Comparison of ENCODE assay signal across 9 mouse cellular contexts in the genomic region with DNA sequence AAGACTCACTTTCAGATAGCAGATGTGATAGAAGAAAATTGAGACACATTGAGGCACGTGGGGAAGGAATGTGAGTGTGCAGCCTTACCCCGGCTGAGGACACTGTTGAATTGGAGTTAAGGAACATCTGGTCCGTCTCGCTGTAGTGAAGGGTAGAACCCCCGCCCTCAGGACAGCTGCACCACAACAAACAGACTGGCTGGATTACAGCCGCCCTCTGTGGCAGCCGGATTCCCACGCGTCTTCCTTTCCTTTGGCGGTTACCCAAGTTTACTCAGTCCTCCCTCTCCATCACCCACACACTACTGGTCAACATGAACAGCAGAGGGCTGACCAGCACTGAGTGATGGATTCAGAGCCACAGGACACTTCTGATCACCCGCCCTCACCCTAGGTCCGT.
DNase-seq lines count a peak whose midpoint lies in the region; TF ChIP-seq lines count a peak whose summit lies in the region.
"Had no signal": no experiment of that assay in that cellular context is flagged by ENCODE, and none has a peak within 500 bp of the region (broad histone marks: within the 10 kb centered on the region; RNA-seq: fewer than 3 reads in every experiment).

No protein-coding gene starts in this region.

- TF ChIP-seq CTCF in C2C12 (IDR thresholded peaks at IDR 0.05; ENCODE audit: control insufficient read depth, insufficient read depth, insufficient read length) = no peak

- H3ac ChIP-seq in C2C12 (ENCODE audit: control insufficient read depth, insufficient read length, low read depth) = no peak overlapping the region

- H3K36me3 ChIP-seq in C2C12 (ENCODE audit: control insufficient read depth, insufficient read depth) = no peaks in the 10 kb centered on the region
- H3K36me3 ChIP-seq: midbrain, embryonic 12.5 days had no signal

- H3K79me2 ChIP-seq in C2C12 (ENCODE audit: control insufficient read depth, insufficient read depth) = no peaks in the 10 kb centered on the region

- intact Hi-C loops in heart, postnatal 36 days (cut with DNase I) = no loop called here

- no peaks in the 10 kb centered on the region for H3K79me3 ChIP-seq in C2C12 (ENCODE audit: low read depth)

- no peak overlapping the region for H3K4me3 ChIP-seq in C2C12 (ENCODE audit: insufficient read depth, poor library complexity, severe bottlenecking)
- H3K4me3 ChIP-seq: midbrain, embryonic 12.5 days had no signal

- peak; percentile 22 for DNase-seq in ZHBTc4 (ENCODE audit: low read depth, low spot score)
- DNase-seq in heart, postnatal 36 days = peak; percentile 46 to 49
- peak; percentile 21 to 56 for DNase-seq in lung, adult 18-20 months
- no peak for DNase-seq in embryo, embryonic 11 days
- no peak for DNase-seq in cerebellum, postnatal 36 days
- DNase-seq in cerebellum, adult 9-10 months = no peak
- no peak for DNase-seq in layer of hippocampus, adult 9-11 months

- H3K27me3 ChIP-seq in C2C12 (ENCODE audit: control insufficient read depth, insufficient read depth, insufficient read length) = no peaks in the 10 kb centered on the region
- H3K27me3 ChIP-seq: midbrain, embryonic 12.5 days had no signal

TF ChIP-seq in C2C12, 6 proteins besides CTCF, POLR2A, EP300 and RAD21:
- no peak for TF ChIP-seq USF1 (IDR thresholded peaks at IDR 0.05; ENCODE audit: low read depth)
- TF ChIP-seq CEBPB (IDR thresholded peaks at IDR 0.05; ENCODE audit: low read depth) = no peak
- peak; percentile 9 for TF ChIP-seq MYOD1 (IDR thresholded peaks at IDR 0.05; ENCODE audit: control insufficient read depth, insufficient read length, low read depth)
- TF ChIP-seq MAX (IDR thresholded peaks at IDR 0.05) = no peak
- no peak for TF ChIP-seq MYOG (IDR thresholded peaks at IDR 0.05; ENCODE audit: control insufficient read depth, extremely low read depth, insufficient read length)
- no peak for TF ChIP-seq FOSL1 (IDR thresholded peaks at IDR 0.05; ENCODE audit: insufficient read depth, low read length, poor library complexity, severe bottlenecking)

Comparison
In these comparisons a context has a peak if more than half of its experiments do, and no peak if none do; other contexts are left out.
1. DNase-seq: peak in ZHBTc4 (single experiment), heart, postnatal 36 days (2 of 2) and lung, adult 18-20 months (2 of 2); none in embryo, embryonic 11 days (single experiment), cerebellum, postnatal 36 days (0 of 2), cerebellum, adult 9-10 months (single experiment) and layer of hippocampus, adult 9-11 months (single experiment).